Mouse (Mus musculus) embryonic facial prominence, embryonic 10.5 days (tissue): ENCODE measurements around the gene Arhgap31. TPM values are rescaled to one million over a fixed set of nuclear protein-coding genes. Genes with fewer than 3 reads are reported as not detected.

ENCODE experiments used
- DNase-seq: peaks from one replicate; pipeline ENCODE4 v3.0.0-alpha.2; 2017; ENCODE audit warnings: low spot score
- H3K27ac ChIP-seq: fragments of 300-500 bp; sonication (generic); replicated peaks from 2 replicates; pipeline ENCODE4 v1.5.1; 2016; ENCODE audit warnings: mild to moderate bottlenecking
- H3K27me3 ChIP-seq: fragments of 300-500 bp; sonication (generic); replicated peaks from 2 replicates; pipeline ENCODE4 v1.6.1; 2016; ENCODE audit warnings: low read depth, mild to moderate bottlenecking; ENCODE audit not compliant: poor library complexity, severe bottlenecking
- H3K36me3 ChIP-seq: fragments of 300-500 bp; sonication (generic); replicated peaks from 2 replicates; pipeline ENCODE4 v1.6.1; 2016; ENCODE audit warnings: mild to moderate bottlenecking, moderate library complexity
- H3K4me1 ChIP-seq: fragments of 300-500 bp; sonication (generic); 2 replicates; pipeline ENCODE4 v1.6.1; 2016
- H3K4me3 ChIP-seq: fragments of 300-500 bp; sonication (generic); 2 replicates; pipeline ENCODE4 v1.5.1; 2016; ENCODE audit warnings: mild to moderate bottlenecking, moderate library complexity
- H3K9me3 ChIP-seq: fragments of 300-500 bp; sonication (generic); 2 replicates; pipeline ENCODE4 v1.6.1; 2016; ENCODE audit warnings: mild to moderate bottlenecking
- WGBS: fragments of 180-500 bp; shearing (Covaris S2); methylation state at CpG from one replicate; pipeline ENCODE4 v1.1.7; 2016; 5-methylcytosine and 5-hydroxymethylcytosine counted together
- polyA plus RNA-seq: library from polyadenylated mRNA; unstranded; fragments of >200 nt; fragmentation: Nextera tagmentation; extraction: Ambion mirVana; gene quantifications from 2 replicates; pipeline ENCODE4 v1.2.1, GENCODE M21; 2016

Arhgap31 gene
- polyA plus RNA-seq, 1 experiment from 2014 or later = 12.0 TPM

DNA sequence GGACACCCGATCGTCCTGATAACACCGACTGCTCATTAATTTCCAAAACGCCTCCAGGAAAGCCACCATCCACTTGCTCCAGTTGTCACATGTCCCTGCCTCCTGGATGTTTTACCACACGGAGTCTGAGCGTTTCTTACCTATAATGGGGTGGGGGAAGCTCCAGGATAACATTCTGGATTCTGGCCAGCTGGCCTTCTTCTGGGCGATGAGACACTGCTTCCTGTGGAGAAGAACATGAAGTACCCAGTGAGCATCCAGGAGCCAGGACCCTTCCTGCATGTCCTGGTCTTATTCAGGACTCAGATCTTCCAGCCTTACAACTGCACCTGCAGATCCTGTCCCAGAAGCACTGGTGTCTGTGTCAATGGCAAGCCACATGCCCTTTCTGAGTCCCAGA, 87.7 kb downstream of the Arhgap31 start:
- 89% methylated on average over 7 of the region's 7 CpGs for WGBS
- Histone ChIP-seq H3K4me3 (no peak overlapping the region), H3K27ac (no peak overlapping the region), H3K27me3 (no peaks in the 10 kb centered on the region), H3K9me3 (no peaks in the 10 kb centered on the region), H3K36me3 (peaks cover 29% of the 10 kb centered on the region), H3K4me1 (0 out of 2 replicates have a peak, but pooled peaks cover 3% of the 10 kb centered on the region)
- no peak for DNase-seq

GRCm38 (mm10) chr16:38624303-38624702, 88.8 kb downstream of the Arhgap31 start:
- H3K36me3 ChIP-seq = peaks cover 35% of the 10 kb centered on the region
- H3K27ac ChIP-seq = no peak overlapping the region
- no peak overlapping the region for H3K4me3 ChIP-seq
- no peaks in the 10 kb centered on the region for H3K27me3 ChIP-seq
- H3K4me1 ChIP-seq = 0 out of 2 replicates have a peak, but pooled peaks cover 3% of the 10 kb centered on the region
- DNase-seq = no peak
- H3K9me3 ChIP-seq = no peaks in the 10 kb centered on the region
- WGBS = 89% methylated on average over 11 of the region's 11 CpGs

DNA sequence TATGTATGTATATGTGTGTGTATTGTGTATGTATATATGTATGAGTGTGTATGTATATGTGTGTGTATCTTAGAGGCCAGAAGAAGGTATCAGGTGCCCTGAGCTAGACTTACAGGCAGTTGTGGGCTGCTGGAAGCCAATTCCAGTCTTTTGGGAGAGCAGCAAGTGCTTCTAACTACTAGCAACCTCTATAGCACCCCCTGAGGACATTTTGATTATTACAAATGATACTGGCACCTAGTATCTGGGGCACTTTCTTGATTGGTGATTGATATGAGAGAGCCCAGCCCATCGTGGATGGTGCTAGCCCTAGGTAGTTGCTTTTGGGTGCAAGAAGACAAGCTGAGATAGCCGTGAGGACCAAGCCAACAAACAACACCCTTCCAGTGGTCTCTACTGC, 90.8 kb downstream of the Arhgap31 start:
- no peak for DNase-seq
- Histone ChIP-seq H3K27ac (no peak overlapping the region), H3K9me3 (no peaks in the 10 kb centered on the region), H3K36me3 (peaks cover 35% of the 10 kb centered on the region), H3K27me3 (no peaks in the 10 kb centered on the region), H3K4me3 (no peak overlapping the region), H3K4me1 (0 out of 2 replicates have a peak, but pooled peaks cover 3% of the 10 kb centered on the region)
- WGBS = 71% methylated on average over 2 of the region's 2 CpGs

- Histone ChIP-seq H3K4me1 (0 out of 2 replicates have a peak, but pooled peaks cover 3% of the 10 kb centered on the region), H3K27me3 (no peaks in the 10 kb centered on the region), H3K27ac (no peak overlapping the region), H3K4me3 (no peak overlapping the region), H3K9me3 (no peaks in the 10 kb centered on the region), H3K36me3 (peaks cover 40% of the 10 kb centered on the region)
- DNase-seq = no peak
- 94% methylated on average over 16 of the region's 16 CpGs for WGBS
Measured at GRCm38 (mm10) chr16:38620696-38621450, 92.2 kb downstream of the Arhgap31 start.

DNA sequence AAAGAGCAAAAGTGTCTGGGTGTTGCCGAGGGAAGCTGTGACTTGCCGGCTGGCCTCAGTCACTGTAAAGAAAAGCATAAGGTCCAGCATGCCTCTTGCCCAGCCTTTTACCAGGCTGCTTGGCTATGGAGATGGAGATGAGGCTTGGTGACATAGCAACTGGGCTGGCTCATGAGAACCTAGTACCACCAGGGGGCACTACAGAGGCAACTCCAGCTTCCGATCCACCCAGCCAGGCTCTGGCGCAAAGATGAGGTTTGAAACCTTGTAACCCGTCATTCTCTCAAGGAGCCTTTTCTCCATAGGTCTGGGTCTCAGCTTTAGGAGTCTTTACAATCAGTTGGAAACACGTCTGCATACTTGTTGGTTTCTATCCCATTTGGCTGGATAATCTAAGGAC, 94.0 kb downstream of the Arhgap31 start:
- H3K27ac ChIP-seq = no peak overlapping the region
- H3K36me3 ChIP-seq = peaks cover 42% of the 10 kb centered on the region
- WGBS = 25% methylated on average over 6 of the region's 6 CpGs
- H3K4me1 ChIP-seq = 0 out of 2 replicates have a peak, but pooled peaks cover 3% of the 10 kb centered on the region
- H3K9me3 ChIP-seq = peaks cover 9% of the 10 kb centered on the region; the same call in 1 of the 2 replicates
- no peak overlapping the region for H3K4me3 ChIP-seq
- DNase-seq = peak; percentile 78
- H3K27me3 ChIP-seq = no peaks in the 10 kb centered on the region

DNA sequence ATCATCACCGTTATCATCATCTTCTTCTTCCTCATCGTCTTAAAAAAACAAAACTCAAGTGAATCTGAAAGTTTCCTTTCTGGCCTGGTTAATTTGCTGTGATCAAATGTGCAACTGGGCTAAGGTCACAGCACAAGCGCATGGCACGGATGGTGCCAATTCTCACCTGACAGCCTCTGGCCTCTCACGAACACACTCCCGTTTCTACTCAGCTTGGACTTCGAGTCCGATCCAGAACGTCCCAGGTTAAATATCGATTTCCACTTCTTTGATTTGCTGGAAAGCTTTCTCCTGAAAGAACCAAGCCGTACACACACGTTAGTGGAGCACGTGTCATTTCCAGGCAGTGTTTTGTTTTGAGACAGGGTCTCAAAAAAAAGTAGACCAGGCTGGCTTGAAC, 95.1 kb downstream of the Arhgap31 start:
- no peak for DNase-seq
- WGBS = 96% methylated on average over 13 of the region's 13 CpGs
- peaks cover 9% of the 10 kb centered on the region; the same call in 1 of the 2 replicates for H3K9me3 ChIP-seq
- no peak overlapping the region for H3K27ac ChIP-seq
- H3K36me3 ChIP-seq = peaks cover 34% of the 10 kb centered on the region
- no peaks in the 10 kb centered on the region for H3K4me1 ChIP-seq
- no peaks in the 10 kb centered on the region for H3K27me3 ChIP-seq
- no peak overlapping the region for H3K4me3 ChIP-seq

DNA sequence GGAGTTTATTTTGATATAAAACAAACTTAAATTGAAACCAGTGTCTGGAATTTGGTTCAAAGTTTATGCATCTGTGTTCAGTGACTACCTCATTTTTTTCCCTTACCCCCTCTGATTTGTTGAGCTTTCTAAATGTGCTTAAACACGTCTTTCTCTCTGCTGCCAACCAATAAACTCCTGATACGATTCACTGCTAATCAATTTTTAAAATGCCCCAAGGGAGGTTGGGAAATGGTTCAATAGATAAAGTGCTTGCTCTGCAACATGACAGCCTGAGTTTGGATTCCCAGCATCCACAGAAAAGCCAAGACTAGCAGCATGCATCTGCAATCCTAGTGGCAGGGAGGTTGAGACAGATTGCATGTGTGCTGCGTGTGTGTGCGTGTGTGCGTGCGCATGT, 99.4 kb downstream of the Arhgap31 start:
- peaks cover 56% of the 10 kb centered on the region for H3K36me3 ChIP-seq
- no peak overlapping the region for H3K27ac ChIP-seq
- WGBS = 88% methylated on average over 6 of the region's 6 CpGs
- H3K27me3 ChIP-seq = no peaks in the 10 kb centered on the region
- peaks cover 10% of the 10 kb centered on the region; the same call in 1 of the 2 replicates for H3K4me1 ChIP-seq
- no peak overlapping the region for H3K4me3 ChIP-seq
- H3K9me3 ChIP-seq = peaks cover 18% of the 10 kb centered on the region; the same call in 1 of the 2 replicates
- no peak for DNase-seq

GRCm38 (mm10) chr16:38612646-38613045, 100.4 kb downstream of the Arhgap31 start:
- H3K27ac ChIP-seq = no peak overlapping the region
- H3K27me3 ChIP-seq = no peaks in the 10 kb centered on the region
- H3K36me3 ChIP-seq = peaks cover 63% of the 10 kb centered on the region
- H3K4me1 ChIP-seq = peaks cover 10% of the 10 kb centered on the region; the same call in 1 of the 2 replicates
- WGBS = 72% methylated on average over 5 of the region's 5 CpGs
- peaks cover 18% of the 10 kb centered on the region; the same call in 1 of the 2 replicates for H3K9me3 ChIP-seq
- H3K4me3 ChIP-seq = no peak overlapping the region
- no peak for DNase-seq

DNA sequence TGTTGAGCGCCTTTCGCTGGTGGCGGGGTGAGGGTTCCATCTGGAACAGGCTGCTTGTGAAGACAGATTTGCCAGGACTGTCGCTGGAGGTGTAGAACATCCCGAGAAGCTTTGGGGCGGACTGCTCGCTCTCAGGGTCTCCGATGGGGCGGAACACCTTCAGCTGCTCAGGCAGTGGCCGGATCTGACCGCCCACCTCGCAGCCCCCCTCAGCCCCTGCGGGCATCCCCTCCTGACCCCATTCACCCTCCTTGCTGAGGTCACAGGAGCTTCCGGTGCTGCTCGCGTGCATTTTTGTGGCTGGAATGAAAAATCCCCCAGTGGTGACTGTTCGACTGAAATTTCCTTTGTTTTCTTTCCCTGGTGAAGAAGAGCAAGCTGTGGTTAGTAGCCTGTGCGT, 104.0 kb downstream of the Arhgap31 start:
- Histone ChIP-seq H3K4me1 (peaks cover 10% of the 10 kb centered on the region; the same call in 1 of the 2 replicates), H3K27ac (0 out of 2 replicates have a peak overlapping the region, but pooled peaks have one; percentile 40), H3K9me3 (peaks cover 9% of the 10 kb centered on the region; the same call in 1 of the 2 replicates), H3K4me3 (no peak overlapping the region), H3K27me3 (no peaks in the 10 kb centered on the region), H3K36me3 (peaks cover 74% of the 10 kb centered on the region)
- WGBS = 62% methylated on average over 18 of the region's 18 CpGs
- DNase-seq = peak; percentile 52

DNA sequence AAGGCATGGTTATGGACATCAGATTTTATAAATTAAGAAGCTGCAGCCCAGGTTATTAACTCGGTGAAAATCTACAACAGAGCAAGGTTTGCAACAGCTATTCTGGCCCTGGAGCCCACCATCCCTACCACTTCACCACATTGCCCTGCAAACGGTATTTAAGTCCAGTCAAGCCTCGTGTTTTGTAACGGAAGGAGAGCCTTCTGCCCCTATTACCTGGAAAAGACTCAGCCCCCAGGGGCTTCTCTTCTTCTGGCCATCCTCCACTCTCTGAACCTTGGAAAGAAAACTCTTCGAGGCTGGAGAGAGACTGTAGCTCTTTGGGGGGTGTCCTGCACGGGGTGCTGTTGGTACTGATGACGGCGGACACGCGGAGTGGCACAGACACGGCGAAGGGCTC, 104.4 kb downstream of the Arhgap31 start:
- Histone ChIP-seq H3K4me1 (peaks cover 10% of the 10 kb centered on the region; the same call in 1 of the 2 replicates), H3K36me3 (peaks cover 78% of the 10 kb centered on the region), H3K4me3 (no peak overlapping the region), H3K27ac (0 out of 2 replicates have a peak overlapping the region, but pooled peaks have one; percentile 40), H3K9me3 (peaks cover 9% of the 10 kb centered on the region; the same call in 1 of the 2 replicates), H3K27me3 (no peaks in the 10 kb centered on the region)
- no peak for DNase-seq
- WGBS = 77% methylated on average over 12 of the region's 12 CpGs

DNA sequence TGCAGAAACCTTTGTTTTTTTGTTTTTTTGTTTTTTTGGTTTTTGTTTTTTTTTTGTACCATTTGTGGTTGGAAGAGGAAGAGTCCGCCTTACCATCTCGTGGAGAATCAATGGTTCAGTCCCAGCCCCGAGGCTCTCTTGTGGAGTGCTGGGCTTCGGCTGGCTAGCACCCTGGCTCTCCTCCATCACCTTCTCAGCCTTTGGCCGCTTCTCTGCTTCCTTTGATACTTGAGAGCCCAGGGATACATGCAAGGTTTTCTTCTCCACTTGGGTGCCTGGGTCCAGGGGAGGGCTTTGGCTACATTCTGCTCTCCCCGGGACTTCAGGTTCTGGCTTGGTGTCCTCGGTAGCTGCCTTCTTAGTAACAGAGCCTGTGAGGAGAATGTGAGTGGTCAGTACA, 106.6 kb downstream of the Arhgap31 start:
- 83% methylated on average over 7 of the region's 7 CpGs for WGBS
- H3K4me1 ChIP-seq = peaks cover 15% of the 10 kb centered on the region; the same call in 1 of the 2 replicates
- DNase-seq = no peak
- peaks cover 88% of the 10 kb centered on the region for H3K36me3 ChIP-seq
- H3K27me3 ChIP-seq = no peaks in the 10 kb centered on the region
- H3K4me3 ChIP-seq = no peak overlapping the region
- H3K27ac ChIP-seq = no peak overlapping the region
- peaks cover 9% of the 10 kb centered on the region; the same call in 1 of the 2 replicates for H3K9me3 ChIP-seq

DNA sequence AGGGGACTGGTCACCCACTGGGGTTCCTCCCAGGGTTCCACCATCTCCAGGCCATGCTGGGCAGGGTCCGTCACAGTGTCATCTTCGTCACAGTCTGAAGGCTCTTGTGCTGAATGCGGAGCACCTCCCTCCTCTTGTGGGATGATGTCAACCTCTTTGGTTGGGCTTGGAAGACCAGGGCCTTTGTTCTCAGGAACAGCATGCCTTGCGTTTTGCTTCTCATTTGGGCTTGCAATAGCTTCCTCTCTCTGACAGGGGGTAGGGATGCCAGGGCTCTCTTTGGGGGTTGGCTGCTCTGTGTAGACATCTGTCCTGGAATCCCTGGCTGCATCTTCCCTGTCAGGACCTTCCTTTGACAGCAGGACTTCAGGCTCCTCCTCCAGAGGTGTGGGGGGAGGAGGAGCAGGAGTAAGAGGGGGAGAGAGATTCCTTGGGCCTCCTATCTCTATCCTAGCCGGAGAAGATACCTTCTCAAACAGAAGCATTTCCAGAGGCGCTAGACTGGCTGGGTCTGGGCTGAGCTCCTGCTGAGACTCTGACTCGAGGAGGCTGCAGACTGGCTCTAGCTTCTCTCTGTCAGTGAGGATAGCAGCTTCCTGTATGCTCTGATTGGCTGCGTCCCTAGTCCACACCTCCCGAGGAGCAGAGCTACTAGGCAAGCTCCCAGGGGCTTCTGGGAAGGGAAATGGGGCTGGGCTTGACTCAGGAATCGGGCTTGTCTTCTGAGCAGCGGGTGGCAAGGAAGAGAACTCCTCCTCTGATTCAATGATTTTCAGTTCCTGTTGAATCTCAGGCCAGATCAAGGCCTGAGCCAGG, 109.9 kb downstream of the Arhgap31 start:
- peak; percentile 17 for DNase-seq
- 55% methylated on average over 11 of the region's 11 CpGs for WGBS
- H3K27ac ChIP-seq = no peak overlapping the region; the same call in 1 of the 2 replicates

More for the DNA sequence above, 109.9 kb downstream of the Arhgap31 start:
- Histone ChIP-seq H3K4me1 (0 out of 2 replicates have a peak, but pooled peaks cover 4% of the 10 kb centered on the region), H3K9me3 (no peaks in the 10 kb centered on the region), H3K27me3 (no peaks in the 10 kb centered on the region), H3K4me3 (no peak overlapping the region), H3K36me3 (peaks cover 71% of the 10 kb centered on the region)
